Mouse (Mus musculus): Measurements from ENCODE around the gene Cckar. TPM values are rescaled to one million over a fixed set of nuclear protein-coding genes. Genes with fewer than 3 reads are reported as not detected.

Gene Cckar
- 0.89 and 1.6 TPM in 2 replicates for polyA plus RNA-seq (2016; fragmentation: Nextera tagmentation; extraction: Ambion mirVana)

GRCm38 (mm10) chr5:53707235-53708177 lies at the start of gene Cckar:
TSS of gene Cckar (minus strand) at chr5:53707705.
- H3K27ac ChIP-seq (ENCODE audit: poor library complexity, severe bottlenecking), result no peak within 1 kb of the TSS
- no peak for ATAC-seq (ENCODE audit: insufficient number of reproducible peaks, low FRiP score)
- 0 out of 2 replicates have a peak, but pooled peaks cover 4% of the 10 kb centered on the region for H3K27me3 ChIP-seq (replicated peaks)
- no peaks in the 10 kb centered on the region for H3K4me1 ChIP-seq (replicated peaks)
- no peak within 1 kb of the TSS for H3K4me3 ChIP-seq
- no peaks in the 10 kb centered on the region for H3K9me3 ChIP-seq (replicated peaks)
- H3K4me2 ChIP-seq, result no peak within 1 kb of the TSS
- H3K9ac ChIP-seq, result no peak within 1 kb of the TSS
- 61% methylated on average over 11 of the region's 11 CpGs for WGBS
- no peaks in the 10 kb centered on the region for H3K36me3 ChIP-seq

- no peak overlapping the region for H3K4me2 ChIP-seq
- H3K9me3 ChIP-seq (replicated peaks), result 0 out of 2 replicates have a peak, but pooled peaks cover 3% of the 10 kb centered on the region
- no peak overlapping the region for H3K27ac ChIP-seq (ENCODE audit: poor library complexity, severe bottlenecking)
- ATAC-seq (ENCODE audit: insufficient number of reproducible peaks, low FRiP score), result no peak
- H3K9ac ChIP-seq, result no peak overlapping the region
- no peaks in the 10 kb centered on the region for H3K4me1 ChIP-seq (replicated peaks)
- WGBS, result 60% methylated on average over 2 of the region's 2 CpGs
- H3K4me3 ChIP-seq, result no peak overlapping the region
- H3K27me3 ChIP-seq (replicated peaks), result no peaks in the 10 kb centered on the region
- no peaks in the 10 kb centered on the region for H3K36me3 ChIP-seq
Observed at GRCm38 (mm10) chr5:53744061-53744460, 36.6 kb upstream of the Cckar start.

- Histone ChIP-seq H3K9me3 (replicated peaks) (no peaks in the 10 kb centered on the region), H3K4me2 (no peak overlapping the region), H3K27me3 (replicated peaks) (peaks cover 12% of the 10 kb centered on the region; the same call in 1 of the 2 replicates), H3K4me3 (no peak overlapping the region), H3K9ac (no peak overlapping the region), H3K4me1 (replicated peaks) (no peaks in the 10 kb centered on the region), H3K27ac (ENCODE audit: poor library complexity, severe bottlenecking) (no peak overlapping the region), H3K36me3 (no peaks in the 10 kb centered on the region)
- 75% methylated on average over 10 of the region's 10 CpGs for WGBS
- ATAC-seq (ENCODE audit: insufficient number of reproducible peaks, low FRiP score), result no peak
Observed at GRCm38 (mm10) chr5:53732933-53733332, 25.4 kb upstream of the Cckar start.

GRCm38 (mm10) chr5:53727606-53728005 lies 20.1 kb upstream of the Cckar start:
- no peak overlapping the region for H3K27ac ChIP-seq (ENCODE audit: poor library complexity, severe bottlenecking)
- H3K9me3 ChIP-seq (replicated peaks), result no peaks in the 10 kb centered on the region
- H3K36me3 ChIP-seq, result no peaks in the 10 kb centered on the region
- ATAC-seq (ENCODE audit: insufficient number of reproducible peaks, low FRiP score), result no peak
- 0 out of 2 replicates have a peak, but pooled peaks cover 8% of the 10 kb centered on the region for H3K27me3 ChIP-seq (replicated peaks)
- no peak overlapping the region for H3K4me2 ChIP-seq
- no peak overlapping the region for H3K4me3 ChIP-seq
- peaks cover 12% of the 10 kb centered on the region for H3K4me1 ChIP-seq (replicated peaks)
- 71% methylated on average over 3 of the region's 3 CpGs for WGBS
- H3K9ac ChIP-seq, result no peak overlapping the region

GRCm38 (mm10) chr5:53726011-53726410 lies 18.5 kb upstream of the Cckar start:
- no peak for ATAC-seq (ENCODE audit: insufficient number of reproducible peaks, low FRiP score)
- 28% methylated on average over 5 of the region's 5 CpGs for WGBS
- H3K4me2 ChIP-seq, result peak overlapping the region; percentile 15; the same call in 1 of the 2 replicates

GRCm38 (mm10) chr5:53716462-53716861 lies 9.0 kb upstream of the Cckar start:
- no peak for ATAC-seq (ENCODE audit: insufficient number of reproducible peaks, low FRiP score)
- Histone ChIP-seq H3K27ac (ENCODE audit: poor library complexity, severe bottlenecking) (no peak overlapping the region), H3K4me2 (no peak overlapping the region), H3K9me3 (replicated peaks) (no peaks in the 10 kb centered on the region), H3K4me3 (no peak overlapping the region), H3K36me3 (no peaks in the 10 kb centered on the region), H3K9ac (no peak overlapping the region), H3K4me1 (replicated peaks) (no peaks in the 10 kb centered on the region), H3K27me3 (replicated peaks) (0 out of 2 replicates have a peak, but pooled peaks cover 4% of the 10 kb centered on the region)
- WGBS, result 50% methylated on average over 5 of the region's 5 CpGs

More at GRCm38 (mm10) chr5:53726011-53726410, 18.5 kb upstream of the Cckar start:
- no peaks in the 10 kb centered on the region for H3K36me3 ChIP-seq
- no peak overlapping the region for H3K27ac ChIP-seq (ENCODE audit: poor library complexity, severe bottlenecking)
- H3K4me1 ChIP-seq (replicated peaks), result peaks cover 12% of the 10 kb centered on the region
- H3K27me3 ChIP-seq (replicated peaks), result 0 out of 2 replicates have a peak, but pooled peaks cover 8% of the 10 kb centered on the region
- no peaks in the 10 kb centered on the region for H3K9me3 ChIP-seq (replicated peaks)
- no peak overlapping the region for H3K9ac ChIP-seq
- H3K4me3 ChIP-seq, result no peak overlapping the region

GRCm38 (mm10) chr5:53711277-53711676 lies 3.8 kb upstream of the Cckar start:
- H3K4me2 ChIP-seq, result no peak overlapping the region
- ATAC-seq (ENCODE audit: insufficient number of reproducible peaks, low FRiP score), result no peak
- 65% methylated on average over 9 of the region's 9 CpGs for WGBS
- no peaks in the 10 kb centered on the region for H3K4me1 ChIP-seq (replicated peaks)
- H3K9ac ChIP-seq, result no peak overlapping the region
- no peaks in the 10 kb centered on the region for H3K9me3 ChIP-seq (replicated peaks)
- no peaks in the 10 kb centered on the region for H3K36me3 ChIP-seq
- H3K4me3 ChIP-seq, result no peak overlapping the region
- no peak overlapping the region for H3K27ac ChIP-seq (ENCODE audit: poor library complexity, severe bottlenecking)
- H3K27me3 ChIP-seq (replicated peaks), result 0 out of 2 replicates have a peak, but pooled peaks cover 4% of the 10 kb centered on the region

- no peak overlapping the region for H3K9ac ChIP-seq
- H3K4me2 ChIP-seq, result no peak overlapping the region
- no peak for ATAC-seq (ENCODE audit: insufficient number of reproducible peaks, low FRiP score)
- H3K27me3 ChIP-seq (replicated peaks), result 0 out of 2 replicates have a peak, but pooled peaks cover 4% of the 10 kb centered on the region
- H3K4me1 ChIP-seq (replicated peaks), result no peaks in the 10 kb centered on the region
- H3K36me3 ChIP-seq, result no peaks in the 10 kb centered on the region
- no peaks in the 10 kb centered on the region for H3K9me3 ChIP-seq (replicated peaks)
- H3K4me3 ChIP-seq, result no peak overlapping the region
- WGBS, result 77% methylated on average over 4 of the region's 4 CpGs
- H3K27ac ChIP-seq (ENCODE audit: poor library complexity, severe bottlenecking), result no peak overlapping the region
Observed at GRCm38 (mm10) chr5:53708191-53708590, 686 bp upstream of the Cckar start.

- no peaks in the 10 kb centered on the region for H3K27me3 ChIP-seq (replicated peaks)
- H3K27ac ChIP-seq (ENCODE audit: poor library complexity, severe bottlenecking), result no peak overlapping the region
- no peaks in the 10 kb centered on the region for H3K4me1 ChIP-seq (replicated peaks)
- 79% methylated on average over 14 of the region's 14 CpGs for WGBS
- no peak overlapping the region for H3K4me2 ChIP-seq
- H3K36me3 ChIP-seq, result no peaks in the 10 kb centered on the region
- no peak for ATAC-seq (ENCODE audit: insufficient number of reproducible peaks, low FRiP score)
- H3K9ac ChIP-seq, result no peak overlapping the region
- 0 out of 2 replicates have a peak, but pooled peaks cover 7% of the 10 kb centered on the region for H3K9me3 ChIP-seq (replicated peaks)
- H3K4me3 ChIP-seq, result no peak overlapping the region
Observed at GRCm38 (mm10) chr5:53702686-53703085, 4.8 kb downstream of the Cckar start.

- 66% methylated on average over 9 of the region's 9 CpGs for WGBS
- Histone ChIP-seq H3K4me1 (replicated peaks) (no peaks in the 10 kb centered on the region), H3K4me2 (no peak overlapping the region), H3K36me3 (no peaks in the 10 kb centered on the region), H3K9me3 (replicated peaks) (0 out of 2 replicates have a peak, but pooled peaks cover 10% of the 10 kb centered on the region), H3K27me3 (replicated peaks) (no peaks in the 10 kb centered on the region; the same call in 1 of the 2 replicates), H3K9ac (no peak overlapping the region), H3K4me3 (no peak overlapping the region), H3K27ac (ENCODE audit: poor library complexity, severe bottlenecking) (no peak overlapping the region)
- ATAC-seq (ENCODE audit: insufficient number of reproducible peaks, low FRiP score), result no peak
Observed at GRCm38 (mm10) chr5:53697794-53698193, 9.7 kb downstream of the Cckar start.

- no peaks in the 10 kb centered on the region for H3K36me3 ChIP-seq
- H3K4me3 ChIP-seq, result no peak overlapping the region
- H3K4me2 ChIP-seq, result no peak overlapping the region
- H3K27ac ChIP-seq (ENCODE audit: poor library complexity, severe bottlenecking), result no peak overlapping the region
- H3K9ac ChIP-seq, result no peak overlapping the region
- H3K27me3 ChIP-seq (replicated peaks), result no peaks in the 10 kb centered on the region; the same call in 1 of the 2 replicates
- no peak for ATAC-seq (ENCODE audit: insufficient number of reproducible peaks, low FRiP score)
- no peaks in the 10 kb centered on the region for H3K4me1 ChIP-seq (replicated peaks)
- 68% methylated on average over 3 of the region's 3 CpGs for WGBS
- 0 out of 2 replicates have a peak, but pooled peaks cover 13% of the 10 kb centered on the region for H3K9me3 ChIP-seq (replicated peaks)
Observed at GRCm38 (mm10) chr5:53696701-53697100, 10.8 kb downstream of the Cckar start.
